Mouse (Mus musculus): Measurements from ENCODE around the gene Ccnb1. TPM values are rescaled to one million over a fixed set of nuclear protein-coding genes. Genes with fewer than 3 reads are reported as not detected.

Gene Ccnb1
- polyA plus RNA-seq (2014; fragmentation: Nextera tagmentation; extraction: Ambion mirVana): 455 and 459 TPM in 2 replicates

DNA sequence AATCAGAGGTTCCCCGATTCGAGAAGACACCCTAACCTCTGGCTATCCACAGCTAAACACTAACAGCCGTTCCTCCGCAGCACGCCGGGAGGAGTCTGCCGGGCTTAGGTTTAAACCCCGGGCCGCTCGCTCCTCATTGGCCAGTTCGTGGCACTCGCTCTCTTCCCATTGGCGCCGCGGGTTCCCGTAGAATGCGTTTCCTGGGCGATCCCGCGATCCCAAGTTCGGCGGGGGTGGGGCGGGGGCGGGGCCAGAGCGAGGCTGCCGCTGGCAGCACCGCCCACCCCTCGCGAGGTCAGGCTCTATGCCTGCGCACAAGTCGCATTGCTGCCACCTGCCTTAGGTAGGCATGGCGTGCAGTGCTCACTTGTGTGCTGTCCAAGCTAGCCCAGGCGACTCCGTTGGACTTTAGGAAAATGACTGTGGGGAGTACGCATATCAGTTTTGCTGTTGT is at the start of gene Ccnb1:
TSS of gene Ccnb1 (minus strand) at position 157 of the 454 bp plus-strand sequence.
- H3K4me1 ChIP-seq (replicated peaks; ENCODE audit: control insufficient read depth, insufficient read depth, low read length): peaks cover 16% of the 10 kb centered on the region; the same call in 1 of the 2 replicates
- DNase-seq (ENCODE audit: low spot score) (peak; percentile 99), ATAC-seq (replicated peaks; ENCODE audit: low FRiP score) (peak; percentile 98)
- peaks cover 6% of the 10 kb centered on the region; the same call in 1 of the 2 replicates for H3K36me3 ChIP-seq (ENCODE audit: control insufficient read depth, insufficient read depth, low read length)
- peak within 1 kb of the TSS; percentile 55 for H3K4me2 ChIP-seq (ENCODE audit: low read depth, low read length, severe bottlenecking)
- H3K27ac ChIP-seq (ENCODE audit: low read depth, low read length): peak within 1 kb of the TSS; percentile 53
- H3K9ac ChIP-seq (ENCODE audit: low read length): peak within 1 kb of the TSS; percentile 95
- peak within 1 kb of the TSS; percentile 91 for H3K4me3 ChIP-seq (ENCODE audit: low read depth, low read length)
- no peaks in the 10 kb centered on the region for H3K27me3 ChIP-seq (ENCODE audit: control insufficient read depth, insufficient read depth, low read length)
- H3K9me3 ChIP-seq (ENCODE audit: control insufficient read depth, low read length): no peaks in the 10 kb centered on the region
- under 1% methylated on average over 35 of the region's 35 CpGs for WGBS

DNA sequence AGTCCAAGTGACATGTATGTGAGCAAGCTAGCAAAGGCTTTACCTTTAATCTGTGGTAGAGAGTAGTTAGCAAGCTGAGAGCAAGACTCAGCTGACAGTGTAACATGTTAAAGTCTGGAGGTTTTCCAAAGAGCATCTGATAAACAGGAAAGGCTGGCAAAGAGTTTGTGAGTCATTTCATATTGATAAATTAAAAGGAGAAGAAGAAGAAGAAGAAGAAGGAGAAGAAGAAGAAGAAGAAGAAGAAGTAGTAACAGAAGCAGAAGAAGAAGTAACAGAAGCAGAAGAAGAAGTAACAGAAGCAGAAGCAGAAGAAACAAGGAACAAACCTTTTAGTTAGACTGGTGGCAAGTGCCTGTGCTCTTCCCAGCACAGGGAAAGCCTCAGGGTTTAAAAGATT is 48.4 kb upstream of the Ccnb1 start:
- DNase-seq (ENCODE audit: low spot score): no peak
- no peak for ATAC-seq (replicated peaks; ENCODE audit: low FRiP score)
- no peak overlapping the region for H3K4me3 ChIP-seq (ENCODE audit: low read depth, low read length)
- H3K4me1 ChIP-seq (replicated peaks; ENCODE audit: control insufficient read depth, insufficient read depth, low read length): peaks cover 2% of the 10 kb centered on the region; the same call in 1 of the 2 replicates
- no peaks in the 10 kb centered on the region for H3K27me3 ChIP-seq (ENCODE audit: control insufficient read depth, insufficient read depth, low read length)
- no peaks in the 10 kb centered on the region for H3K9me3 ChIP-seq (ENCODE audit: control insufficient read depth, low read length)
- H3K36me3 ChIP-seq (ENCODE audit: control insufficient read depth, insufficient read depth, low read length): no peaks in the 10 kb centered on the region
- no peak overlapping the region for H3K4me2 ChIP-seq (ENCODE audit: low read depth, low read length, severe bottlenecking)
- no peak overlapping the region for H3K27ac ChIP-seq (ENCODE audit: low read depth, low read length)
- no peak overlapping the region for H3K9ac ChIP-seq (ENCODE audit: low read length)

DNA sequence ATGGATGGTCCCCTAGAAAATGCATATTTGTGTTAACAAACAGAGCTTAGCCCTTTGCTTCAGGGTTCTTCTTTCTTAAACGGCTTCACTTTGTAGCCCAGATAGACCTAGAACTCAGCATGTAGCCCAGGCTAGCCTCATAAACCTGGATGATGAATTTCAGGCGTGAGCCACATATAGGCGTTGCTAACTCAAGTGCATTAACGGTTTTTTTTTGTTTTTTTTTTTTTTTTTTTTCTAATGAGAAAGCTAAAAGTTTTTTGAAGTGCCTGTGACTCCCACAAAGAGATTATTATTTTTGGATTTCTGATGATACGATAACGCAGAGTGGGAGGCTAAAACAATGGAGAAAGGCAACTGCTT is 47.3 kb upstream of the Ccnb1 start:
- WGBS: 59% methylated on average over 6 of the region's 6 CpGs

DNA sequence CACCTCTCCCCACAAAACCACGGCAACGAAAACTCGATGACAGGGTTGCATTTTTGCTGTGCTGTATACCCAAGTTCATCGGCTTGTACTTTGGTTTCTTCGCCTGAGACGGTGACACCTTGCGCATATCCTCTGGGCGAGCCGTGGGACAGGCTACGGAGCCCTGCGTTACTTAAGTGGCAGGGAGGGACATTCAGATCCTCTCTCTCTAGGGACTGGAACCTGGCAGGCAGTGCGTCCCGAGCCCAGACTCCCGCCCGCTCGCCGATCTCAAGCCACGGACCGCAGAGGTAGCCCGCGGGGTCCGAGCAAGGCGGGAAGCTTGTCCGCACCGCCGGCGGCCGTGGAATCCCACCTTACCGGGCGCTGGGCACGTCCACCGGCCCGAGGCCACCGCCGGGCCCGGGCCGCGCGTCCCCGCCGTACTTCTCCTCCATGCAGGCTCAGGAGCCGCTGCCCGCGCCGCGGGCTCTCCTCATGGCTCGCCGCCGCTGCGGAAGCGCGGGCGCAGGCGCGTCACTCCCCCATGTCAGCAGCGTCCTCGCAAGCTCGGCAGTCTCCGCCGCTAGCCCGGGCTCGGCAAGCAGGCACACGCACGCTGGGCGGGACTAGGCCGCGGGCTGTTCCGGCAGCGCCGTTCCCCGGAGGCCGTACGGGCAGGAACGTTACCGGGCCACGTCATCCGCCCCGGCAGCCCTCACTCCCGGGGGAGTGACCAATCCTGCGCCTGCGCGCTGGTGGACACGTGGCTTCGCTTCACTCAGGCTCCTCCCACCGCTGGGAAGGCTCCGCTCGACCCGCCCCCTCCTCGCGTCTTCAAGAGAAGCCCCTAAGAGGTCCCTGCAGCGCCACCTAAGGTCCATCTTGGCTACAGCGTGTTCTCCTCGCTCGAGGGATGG is 46.6 kb upstream of the Ccnb1 start, which contains the start of gene Slc30a5:
TSS of gene Slc30a5 (minus strand) at position 687 of the 899 bp plus-strand sequence.
- Histone ChIP-seq H3K4me1 (replicated peaks; ENCODE audit: control insufficient read depth, insufficient read depth, low read length) (peaks cover 2% of the 10 kb centered on the region; the same call in 1 of the 2 replicates), H3K4me3 (ENCODE audit: low read depth, low read length) (peak within 1 kb of the TSS; percentile 96), H3K4me2 (ENCODE audit: low read depth, low read length, severe bottlenecking) (peak within 1 kb of the TSS; percentile 79), H3K27ac (ENCODE audit: low read depth, low read length) (peak within 1 kb of the TSS; percentile 82), H3K9ac (ENCODE audit: low read length) (peak within 1 kb of the TSS; percentile 91), H3K9me3 (ENCODE audit: control insufficient read depth, low read length) (no peaks in the 10 kb centered on the region), H3K27me3 (ENCODE audit: control insufficient read depth, insufficient read depth, low read length) (no peaks in the 10 kb centered on the region), H3K36me3 (ENCODE audit: control insufficient read depth, insufficient read depth, low read length) (no peaks in the 10 kb centered on the region)
- under 1% methylated on average over 80 of the region's 94 CpGs for WGBS
- ATAC-seq (replicated peaks; ENCODE audit: low FRiP score) (peak; percentile 98), DNase-seq (ENCODE audit: low spot score) (peak; percentile 100)

More for the DNA sequence above, 47.3 kb upstream of the Ccnb1 start:
- ATAC-seq (replicated peaks; ENCODE audit: low FRiP score) (no peak), DNase-seq (ENCODE audit: low spot score) (no peak)
- H3K27me3 ChIP-seq (ENCODE audit: control insufficient read depth, insufficient read depth, low read length): no peaks in the 10 kb centered on the region
- peaks cover 2% of the 10 kb centered on the region; the same call in 1 of the 2 replicates for H3K4me1 ChIP-seq (replicated peaks; ENCODE audit: control insufficient read depth, insufficient read depth, low read length)
- H3K36me3 ChIP-seq (ENCODE audit: control insufficient read depth, insufficient read depth, low read length): no peaks in the 10 kb centered on the region
- H3K9me3 ChIP-seq (ENCODE audit: control insufficient read depth, low read length): no peaks in the 10 kb centered on the region
- H3K4me3 ChIP-seq (ENCODE audit: low read depth, low read length): no peak overlapping the region; the same call in 1 of the 2 replicates
- no peak overlapping the region; the same call in 1 of the 2 replicates for H3K4me2 ChIP-seq (ENCODE audit: low read depth, low read length, severe bottlenecking)
- no peak overlapping the region for H3K27ac ChIP-seq (ENCODE audit: low read depth, low read length)
- no peak overlapping the region for H3K9ac ChIP-seq (ENCODE audit: low read length)

DNA sequence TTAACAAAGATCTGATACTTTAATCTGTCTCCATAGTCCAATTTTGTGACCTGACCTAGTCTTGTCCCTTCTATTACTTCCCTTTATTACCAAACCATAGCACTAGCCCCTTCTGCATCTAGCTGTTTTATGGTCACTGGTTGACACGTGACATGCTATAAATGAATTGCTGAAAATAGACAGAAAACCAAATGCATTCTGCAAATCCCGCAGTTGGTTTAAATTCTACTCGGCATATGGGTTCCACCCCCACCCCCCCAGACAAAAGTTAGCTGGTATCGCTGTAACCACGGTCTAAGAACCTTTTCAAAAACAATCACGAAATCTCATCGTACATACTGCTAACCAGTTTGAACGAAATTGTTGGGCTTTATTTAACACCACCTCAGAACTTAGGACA is 45.8 kb upstream of the Ccnb1 start:
- Histone ChIP-seq H3K4me1 (replicated peaks; ENCODE audit: control insufficient read depth, insufficient read depth, low read length) (peaks cover 2% of the 10 kb centered on the region; the same call in 1 of the 2 replicates), H3K36me3 (ENCODE audit: control insufficient read depth, insufficient read depth, low read length) (no peaks in the 10 kb centered on the region), H3K4me2 (ENCODE audit: low read depth, low read length, severe bottlenecking) (peak overlapping the region; percentile 79), H3K9ac (ENCODE audit: low read length) (peak overlapping the region; percentile 91), H3K4me3 (ENCODE audit: low read depth, low read length) (peak overlapping the region; percentile 96), H3K27ac (ENCODE audit: low read depth, low read length) (no peak overlapping the region), H3K27me3 (ENCODE audit: control insufficient read depth, insufficient read depth, low read length) (no peaks in the 10 kb centered on the region), H3K9me3 (ENCODE audit: control insufficient read depth, low read length) (no peaks in the 10 kb centered on the region)
- no peak for DNase-seq (ENCODE audit: low spot score)
- no peak for ATAC-seq (replicated peaks; ENCODE audit: low FRiP score)
- 14% methylated on average over 8 of the region's 8 CpGs for WGBS

DNA sequence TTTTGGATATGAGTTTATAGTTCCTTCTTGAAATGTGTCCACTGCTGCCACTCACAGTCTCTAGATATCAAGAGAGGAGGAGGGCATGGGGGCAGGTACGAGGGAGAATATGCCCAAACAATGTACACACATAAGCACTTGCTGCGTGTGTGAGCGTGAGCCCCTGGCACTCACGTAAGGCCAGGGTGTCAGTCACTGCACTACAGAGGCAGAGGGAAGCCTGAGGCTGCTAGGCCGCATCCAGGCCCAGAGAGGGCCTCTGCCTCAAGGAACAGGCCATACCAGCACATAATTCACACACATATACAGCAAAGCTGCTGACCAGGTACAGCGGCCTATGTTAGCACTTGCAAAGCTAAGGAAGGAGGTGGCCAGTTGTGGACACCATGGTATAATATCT is 44.8 kb upstream of the Ccnb1 start:
- Histone ChIP-seq H3K36me3 (ENCODE audit: control insufficient read depth, insufficient read depth, low read length) (no peaks in the 10 kb centered on the region), H3K9me3 (ENCODE audit: control insufficient read depth, low read length) (no peaks in the 10 kb centered on the region), H3K27me3 (ENCODE audit: control insufficient read depth, insufficient read depth, low read length) (no peaks in the 10 kb centered on the region), H3K4me3 (ENCODE audit: low read depth, low read length) (no peak overlapping the region), H3K27ac (ENCODE audit: low read depth, low read length) (no peak overlapping the region), H3K9ac (ENCODE audit: low read length) (no peak overlapping the region), H3K4me1 (replicated peaks; ENCODE audit: control insufficient read depth, insufficient read depth, low read length) (peaks cover 2% of the 10 kb centered on the region; the same call in 1 of the 2 replicates), H3K4me2 (ENCODE audit: low read depth, low read length, severe bottlenecking) (no peak overlapping the region)
- 85% methylated on average over 6 of the region's 6 CpGs for WGBS
- ATAC-seq (replicated peaks; ENCODE audit: low FRiP score): no peak
- no peak for DNase-seq (ENCODE audit: low spot score)

DNA sequence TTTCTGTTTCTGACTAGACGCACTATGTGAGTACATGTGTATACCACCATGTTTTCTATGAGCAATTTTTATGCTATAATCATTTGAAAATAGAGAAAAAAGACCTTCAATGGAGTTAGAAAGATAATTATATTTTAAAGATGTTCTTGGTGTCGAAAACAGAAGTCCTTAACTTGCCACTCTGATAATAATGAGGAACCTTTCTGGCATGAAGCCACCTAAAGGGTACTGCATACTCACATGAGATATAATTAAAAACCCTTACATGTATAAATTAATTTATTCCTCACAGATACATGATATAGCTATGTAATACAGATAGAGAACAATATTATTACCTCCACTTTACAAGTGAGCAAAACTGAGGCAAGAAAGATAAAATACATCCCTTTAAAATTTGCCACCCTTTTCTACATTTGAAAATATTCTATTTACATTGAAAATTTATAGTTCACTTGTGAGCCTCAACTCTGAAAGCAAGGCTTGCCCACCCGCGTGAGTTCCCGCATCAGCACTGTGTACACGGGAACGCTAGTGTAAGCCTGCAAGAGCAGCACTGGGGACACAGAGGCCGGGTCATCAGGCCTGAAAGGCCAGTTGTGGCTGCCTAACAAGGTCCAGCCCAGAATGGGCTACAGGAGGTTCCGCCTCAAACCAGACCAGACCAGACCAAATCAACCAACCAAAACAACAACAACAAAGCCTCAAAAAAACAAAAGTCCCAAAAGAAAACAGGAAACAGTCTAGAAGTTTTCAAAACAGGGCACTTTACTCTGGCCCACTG is 39.4 kb upstream of the Ccnb1 start:
- Histone ChIP-seq H3K9me3 (ENCODE audit: control insufficient read depth, low read length) (no peaks in the 10 kb centered on the region), H3K27me3 (ENCODE audit: control insufficient read depth, insufficient read depth, low read length) (no peaks in the 10 kb centered on the region), H3K4me2 (ENCODE audit: low read depth, low read length, severe bottlenecking) (no peak overlapping the region), H3K4me3 (ENCODE audit: low read depth, low read length) (no peak overlapping the region), H3K36me3 (ENCODE audit: control insufficient read depth, insufficient read depth, low read length) (no peaks in the 10 kb centered on the region; the same call in 1 of the 2 replicates), H3K9ac (ENCODE audit: low read length) (no peak overlapping the region), H3K27ac (ENCODE audit: low read depth, low read length) (no peak overlapping the region), H3K4me1 (replicated peaks; ENCODE audit: control insufficient read depth, insufficient read depth, low read length) (no peaks in the 10 kb centered on the region)
- no peak for ATAC-seq (replicated peaks; ENCODE audit: low FRiP score)
- 88% methylated on average over 9 of the region's 9 CpGs for WGBS
- no peak for DNase-seq (ENCODE audit: low spot score)

DNA sequence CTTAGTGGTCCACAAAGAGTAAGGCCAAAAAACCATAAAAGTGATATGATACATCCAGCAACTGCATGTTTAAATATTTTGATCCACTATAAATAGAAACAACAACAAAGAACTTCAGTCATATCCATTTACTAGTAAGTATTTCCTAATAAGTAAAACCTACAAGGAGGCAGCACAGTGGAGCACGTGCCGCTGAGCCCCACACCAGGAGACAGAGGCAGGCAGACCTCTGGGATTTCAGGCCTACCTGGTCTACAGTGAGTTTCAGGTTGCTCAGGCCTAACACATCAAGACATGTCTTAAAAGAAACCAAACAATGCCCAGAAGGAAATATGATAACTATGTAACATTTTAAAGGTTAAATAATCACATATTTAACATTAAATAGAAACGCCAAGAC is 38.5 kb upstream of the Ccnb1 start:
- Histone ChIP-seq H3K27me3 (ENCODE audit: control insufficient read depth, insufficient read depth, low read length) (no peaks in the 10 kb centered on the region), H3K9me3 (ENCODE audit: control insufficient read depth, low read length) (no peaks in the 10 kb centered on the region), H3K4me3 (ENCODE audit: low read depth, low read length) (no peak overlapping the region), H3K4me1 (replicated peaks; ENCODE audit: control insufficient read depth, insufficient read depth, low read length) (no peaks in the 10 kb centered on the region), H3K9ac (ENCODE audit: low read length) (no peak overlapping the region), H3K4me2 (ENCODE audit: low read depth, low read length, severe bottlenecking) (no peak overlapping the region), H3K27ac (ENCODE audit: low read depth, low read length) (no peak overlapping the region), H3K36me3 (ENCODE audit: control insufficient read depth, insufficient read depth, low read length) (no peaks in the 10 kb centered on the region; the same call in 1 of the 2 replicates)
- 96% methylated on average over 3 of the region's 3 CpGs for WGBS
- DNase-seq (ENCODE audit: low spot score): no peak
- ATAC-seq (replicated peaks; ENCODE audit: low FRiP score): no peak

Data from forebrain, embryonic 11.5 days (tissue).